Mouse (Mus musculus) embryo, embryonic 11.5 days (tissue): ENCODE results near the gene Gm10295.

ENCODE experiments used
- DNase-seq: peaks from one replicate; pipeline ENCODE4 v3.0.0-alpha.2; 2012; ENCODE audit warnings: low read depth, low spot score

Gene Gm10295

GRCm38 (mm10) chr7:71351364-71351763, at the start of gene Gm10295:
TSS of gene Gm10295 (minus strand) at chr7:71351485.
- no peak for DNase-seq

GRCm38 (mm10) chr7:71401032-71401431, 49.7 kb upstream of the Gm10295 start:
- no peak for DNase-seq

- no peak for DNase-seq
Measured at GRCm38 (mm10) chr7:71399891-71400632, 48.8 kb upstream of the Gm10295 start.

DNA sequence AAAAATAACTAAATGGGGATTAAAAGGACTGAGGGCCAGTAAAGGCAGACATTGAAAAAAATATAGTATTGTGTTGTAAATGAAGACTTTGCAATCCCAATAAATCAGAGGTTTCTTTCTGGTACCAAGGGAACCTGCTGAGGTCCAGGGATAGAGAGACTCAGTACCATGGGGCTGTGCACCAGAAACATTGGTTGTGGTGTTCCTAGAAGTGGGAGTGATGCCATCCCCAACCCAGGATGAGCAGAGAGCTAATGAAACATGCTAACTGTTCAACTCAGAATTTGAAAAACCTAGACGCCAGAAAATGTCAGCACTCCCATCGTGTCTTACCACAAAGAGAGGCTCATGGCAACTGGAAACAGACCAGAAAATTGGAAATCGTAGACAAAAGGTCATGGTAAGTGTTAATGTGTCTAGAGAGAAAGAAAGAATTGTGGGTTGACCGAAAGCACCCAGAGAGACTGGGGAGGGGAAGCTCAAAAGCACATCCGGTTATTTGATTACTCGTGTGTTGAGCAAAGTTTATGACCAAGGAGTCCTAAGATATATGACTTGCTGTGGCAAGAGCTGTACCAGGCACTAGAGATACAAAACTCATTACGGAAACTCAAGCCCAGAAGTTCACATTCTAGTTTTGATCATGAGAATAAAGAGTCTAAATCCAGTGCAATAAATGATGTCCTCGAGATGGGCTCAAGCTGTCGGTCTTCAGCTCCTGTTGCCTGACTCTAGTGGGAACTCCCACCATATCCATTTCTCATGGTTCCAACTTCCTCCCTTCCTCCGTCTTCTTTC, 47.9 kb upstream of the Gm10295 start:
- no peak for DNase-seq

DNA sequence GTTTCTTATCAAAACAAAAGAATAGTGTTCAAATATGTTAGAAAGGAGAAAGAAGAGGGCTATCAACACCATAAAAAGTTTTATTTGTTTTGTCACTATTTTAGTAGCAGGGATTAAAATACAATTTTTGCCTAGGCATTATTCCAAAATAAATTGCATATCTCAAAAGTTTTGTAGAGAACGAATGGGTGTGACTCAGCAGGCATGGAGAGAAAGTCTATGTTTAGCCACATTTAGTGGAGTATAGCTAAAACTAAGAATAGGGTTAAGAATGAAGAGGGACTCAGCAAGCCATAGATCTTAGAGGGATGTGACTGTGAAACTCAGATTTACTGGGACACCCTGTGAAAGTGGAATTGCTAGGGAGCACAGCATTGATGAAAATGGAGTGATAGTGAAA, 47.1 kb upstream of the Gm10295 start:
- no peak for DNase-seq

DNA sequence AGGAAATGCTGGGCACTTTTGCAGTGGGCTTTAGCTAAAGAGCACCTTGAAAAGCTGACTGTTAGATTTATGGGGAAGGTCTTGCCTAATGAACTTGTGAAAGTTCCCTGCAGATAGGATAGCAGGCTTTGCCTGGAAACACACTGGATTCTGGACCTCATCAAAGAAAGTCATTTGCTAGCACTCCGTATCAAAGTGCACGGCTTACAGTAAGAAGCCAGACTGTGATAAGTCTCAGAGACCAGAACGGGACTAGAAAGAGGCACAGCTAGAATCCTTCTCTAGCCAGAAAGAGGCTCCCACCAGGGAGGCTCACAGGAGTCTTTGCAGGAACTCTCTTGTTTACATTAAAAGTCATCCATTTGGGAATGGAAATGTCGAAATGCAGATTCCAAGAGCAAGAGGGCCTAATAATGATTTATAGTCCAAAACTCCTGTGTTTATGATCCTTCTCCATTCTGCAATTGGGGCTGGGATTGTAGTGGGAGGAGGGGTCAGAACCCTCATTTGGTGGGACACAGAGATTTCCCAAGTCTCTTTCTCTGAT, 41.6 kb upstream of the Gm10295 start:
- no peak for DNase-seq

DNA sequence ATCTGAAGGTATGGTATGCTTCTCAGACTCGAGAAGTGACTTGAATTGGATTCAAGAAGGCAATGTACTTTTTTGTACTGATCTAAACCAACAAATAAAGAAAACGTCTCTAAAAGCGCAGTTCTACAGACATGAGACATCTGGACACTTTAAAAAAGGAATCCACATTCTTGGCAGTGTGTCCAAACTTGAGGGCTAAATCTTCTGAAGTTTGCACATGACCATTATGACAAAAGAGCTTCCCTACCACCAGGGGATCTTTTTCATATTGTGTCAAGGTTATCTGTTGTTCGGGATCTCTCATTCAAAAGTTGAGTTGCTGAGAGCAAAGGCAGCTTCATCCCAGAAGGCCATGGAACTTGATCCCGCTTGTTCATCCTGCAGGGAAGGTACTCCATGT, 40.0 kb upstream of the Gm10295 start:
- no peak for DNase-seq

DNA sequence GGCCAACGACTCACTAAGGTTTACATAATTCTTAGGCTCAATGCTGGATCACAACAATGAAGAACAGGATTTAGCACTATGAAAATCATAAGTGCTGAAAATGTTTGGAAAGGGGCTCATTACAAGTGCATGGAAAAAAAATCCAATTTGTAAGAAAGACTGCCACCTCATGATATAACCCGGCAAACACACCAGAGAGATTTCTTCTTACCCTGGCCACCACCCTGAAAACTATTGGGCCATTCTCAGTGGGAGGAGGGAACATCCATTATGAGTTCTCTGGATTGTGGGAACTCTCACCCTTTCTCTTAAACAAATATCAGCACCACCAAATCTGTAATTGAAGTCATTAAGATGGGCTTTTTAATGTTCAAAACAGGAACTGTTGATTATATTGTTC, 39.0 kb upstream of the Gm10295 start:
- no peak for DNase-seq

DNA sequence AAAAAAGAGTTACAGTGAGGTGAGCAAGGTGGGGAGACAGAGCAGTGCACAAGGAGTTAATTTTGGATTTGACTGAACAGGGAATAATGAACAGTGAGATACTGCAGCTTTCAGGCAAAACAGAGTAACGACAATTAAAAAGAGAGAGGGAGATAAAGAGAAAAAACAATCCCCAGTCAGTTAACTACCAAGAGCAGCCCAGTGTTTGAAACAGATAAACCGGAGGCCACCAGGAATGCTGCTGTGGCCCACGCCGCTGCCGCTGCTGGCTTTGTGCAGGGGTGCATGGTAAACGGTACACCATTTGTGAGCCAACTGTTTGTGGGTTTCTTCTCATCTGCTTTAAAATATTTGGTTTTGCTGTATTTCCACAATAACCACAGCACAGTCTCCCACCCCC, 34.8 kb upstream of the Gm10295 start:
- no peak for DNase-seq

DNA sequence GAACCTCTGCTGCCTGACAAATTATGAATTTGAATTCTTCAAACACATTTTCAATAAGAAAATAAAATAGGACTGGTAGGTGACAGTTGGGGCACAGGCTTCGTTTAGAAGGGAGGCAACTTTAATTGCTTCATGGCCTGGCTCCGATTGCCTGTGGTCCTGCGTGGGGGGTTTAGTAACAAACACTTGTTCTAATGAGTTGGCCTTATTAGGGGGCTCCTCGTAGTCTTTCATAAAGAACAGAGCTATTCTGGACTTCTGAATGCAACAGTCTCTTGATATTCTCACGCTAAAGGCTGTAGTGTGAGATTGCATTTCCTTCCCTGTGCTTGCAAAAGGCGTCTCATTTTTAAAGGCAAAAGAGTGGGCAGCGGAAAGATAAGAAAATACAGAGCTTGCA, 33.6 kb upstream of the Gm10295 start:
- DNase-seq: no peak

- DNase-seq: no peak
Measured at GRCm38 (mm10) chr7:71383341-71384130, 32.3 kb upstream of the Gm10295 start.

GRCm38 (mm10) chr7:71379826-71380825, 28.8 kb upstream of the Gm10295 start:
- DNase-seq: no peak

DNA sequence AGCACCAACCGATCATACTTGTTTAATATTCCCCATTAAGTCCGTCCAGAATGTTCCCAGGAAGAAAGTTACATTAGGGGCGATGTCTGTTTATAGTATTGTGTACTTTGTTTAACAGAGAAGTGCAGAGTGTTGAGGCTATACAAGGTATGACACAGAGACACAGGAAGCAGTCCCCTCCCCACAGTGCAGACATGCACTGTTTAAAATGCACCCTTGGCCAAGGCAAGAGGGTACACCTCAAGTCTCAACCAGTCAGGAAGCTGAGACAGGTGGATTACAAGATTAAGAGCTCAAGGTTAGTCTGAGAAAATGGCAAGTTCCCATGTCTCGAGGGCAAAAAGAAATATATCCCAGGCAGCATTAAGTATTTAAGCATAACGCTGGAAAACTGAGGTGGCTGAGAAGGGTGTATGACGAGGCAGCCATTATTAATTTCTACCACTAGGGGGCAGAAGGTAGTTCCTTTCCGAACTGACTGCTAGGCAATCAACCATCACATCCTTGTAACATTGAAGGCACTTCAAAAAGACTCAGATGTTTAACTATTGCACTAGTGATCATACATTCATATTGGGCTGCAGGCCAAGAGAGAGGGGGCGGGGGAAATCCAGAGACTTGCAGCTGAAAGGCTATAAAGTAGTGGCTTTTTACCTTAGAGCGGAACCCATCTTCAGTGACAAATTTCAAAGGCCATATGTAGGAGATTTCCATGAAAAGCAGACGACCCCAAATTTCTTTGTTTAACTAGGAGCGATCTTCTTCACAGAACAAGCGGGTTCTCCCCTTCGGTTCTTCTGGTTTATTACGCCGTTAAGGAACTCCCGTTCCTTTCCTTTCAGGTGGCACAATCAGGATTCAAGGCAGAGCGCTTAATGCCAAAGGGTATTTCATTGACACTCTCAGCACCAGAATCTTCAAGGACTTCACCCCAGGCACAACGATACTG, 27.8 kb upstream of the Gm10295 start:
- no peak for DNase-seq

- no peak for DNase-seq
Measured at GRCm38 (mm10) chr7:71377983-71378382, 26.7 kb upstream of the Gm10295 start.

- DNase-seq: no peak
Measured at GRCm38 (mm10) chr7:71374059-71374458, 22.8 kb upstream of the Gm10295 start.

- no peak for DNase-seq
Measured at GRCm38 (mm10) chr7:71371916-71372315, 20.6 kb upstream of the Gm10295 start.

- DNase-seq: no peak
Measured at GRCm38 (mm10) chr7:71370746-71371145, 19.5 kb upstream of the Gm10295 start.

DNA sequence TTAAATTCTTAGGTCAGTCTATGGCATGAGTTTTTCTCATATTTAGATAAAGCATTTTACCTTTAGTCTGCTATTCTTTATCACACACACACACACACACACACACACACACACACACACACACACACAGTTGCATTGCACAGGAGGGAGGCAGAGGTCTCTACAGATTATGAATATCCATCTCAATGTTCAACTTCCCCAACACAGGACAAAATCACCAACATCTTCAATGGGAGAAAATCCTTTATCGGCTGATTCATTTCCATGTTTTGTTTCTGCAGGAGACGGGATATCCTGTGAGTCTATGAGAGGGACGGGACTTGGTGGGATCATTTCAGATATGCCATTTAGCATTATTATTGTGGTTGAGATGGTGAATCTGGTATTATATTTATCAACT, 18.8 kb upstream of the Gm10295 start:
- no peak for DNase-seq

GRCm38 (mm10) chr7:71368543-71369181, 17.4 kb upstream of the Gm10295 start:
- no peak for DNase-seq
